Mouse (Mus musculus): ENCODE data around the gene Cped1.

GRCm38 (mm10) chr6:21986660-21987331 lies 1.1 kb downstream of the Cped1 start:
- TF ChIP-seq CTCF (IDR thresholded peaks at IDR 0.05; ENCODE audit: low read depth, low read length) (no peak), GATA1 (IDR thresholded peaks at IDR 0.05; ENCODE audit: borderline replicate concordance, low read length) (no peak), TAL1 (conservative IDR thresholded peaks at IDR 0.05; ENCODE audit: low read depth, low read length) (no peak), POLR2AphosphoS5 (IDR thresholded peaks at IDR 0.05; ENCODE audit: insufficient replicate concordance, low read depth, low read length) (no peak), GATA2 (IDR thresholded peaks at IDR 0.05; ENCODE audit: borderline replicate concordance, low read depth, low read length) (no peak)
